Mouse (Mus musculus): Measurements from ENCODE around the gene Agpat2. TPM values are rescaled to one million over a fixed set of nuclear protein-coding genes. Genes with fewer than 3 reads are reported as not detected.

Agpat2 gene
- total RNA-seq, 2 experiments from 2014 or later = 1.3 to 2.3 TPM

Small RNA genes lying within 50 kb of the gene (microRNA-seq; reads per million reads assigned to microRNA genes)
- 0.60 to 0.63 reads per million in 2 experiments for gene Mir126a
- gene Mir126b = 0 reads per million in 2 experiments

Other genes with a start within 250 kb of the Agpat2 start
- 1 to 10 TPM; 1.6 to 2.1 TPM for gene Card9, start 243.5 kb downstream of the Agpat2 start, total RNA-seq (2021)
- gene Snapc4, start 223.8 kb downstream of the Agpat2 start, total RNA-seq (2021) = 10 to 100 TPM; 65.3 to 72.3 TPM
- gene Entr1, start 215.1 kb downstream of the Agpat2 start, total RNA-seq (2021) = 100 to 1,000 TPM; 151 to 165 TPM
- 10 to 100 TPM; 86.5 to 93.6 TPM for gene Pmpca, start 215.1 kb downstream of the Agpat2 start, total RNA-seq (2021)
- gene Inpp5e, start 195.2 kb downstream of the Agpat2 start, total RNA-seq (2021) = 10 to 100 TPM; 21.1 to 22.1 TPM
- gene Sec16a, start 159.2 kb downstream of the Agpat2 start, total RNA-seq (2021) = 10 to 100 TPM; 52.9 to 57.5 TPM
- 10 to 100 TPM; 30.4 to 31.4 TPM for gene Notch1, start 87.8 kb downstream of the Agpat2 start, total RNA-seq (2021)
- gene Egfl7, start 24.4 kb downstream of the Agpat2 start, total RNA-seq (2021) = 10 to 100 TPM; 55.1 to 56.1 TPM
- gene Gm20532, start 17.8 kb downstream of the Agpat2 start, total RNA-seq (2021) = not detected
- 10 to 100 TPM; 73.2 to 77.5 TPM for gene Fam69b, start 24.0 kb upstream of the Agpat2 start, total RNA-seq (2021)
- not detected for gene Lcn4, start 66.9 kb upstream of the Agpat2 start, total RNA-seq (2021)

Measured in layer of hippocampus, postnatal 36 days (tissue).